Mouse (Mus musculus): ENCODE measurements at regions not wholly inside any gene's neighbourhood (a gene's known extent, or its start where the extent isn't known, plus 50 kb on each side); places are given as distances from the start of the nearest gene placed in this dataset.
A peak's percentile ranks its signal among the peaks of the same experiment; 100 is the strongest.

DNA sequence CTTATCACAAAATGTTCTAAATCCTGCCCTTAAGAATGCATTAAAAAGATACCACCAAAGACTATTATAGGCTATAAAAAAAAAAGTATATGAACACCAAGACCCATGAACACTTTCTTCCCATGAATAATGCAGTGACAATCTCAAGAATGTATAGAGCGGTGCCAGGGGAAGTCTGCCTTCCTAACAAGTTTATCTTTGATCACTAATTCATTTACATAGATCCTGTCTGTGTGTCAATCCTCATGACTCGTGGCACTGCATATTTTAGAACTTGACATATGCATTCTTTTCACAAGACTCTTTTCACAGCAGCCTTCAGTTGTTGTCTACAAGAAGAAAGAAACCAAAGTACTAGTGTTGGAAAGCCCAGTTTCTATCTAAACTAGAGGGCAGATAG lies 373.4 kb upstream of the Gm9747 start:
- H3K4me1 ChIP-seq (ENCODE audit: control insufficient read depth, insufficient read depth, low read length), result no peaks in the 10 kb centered on the region
- TF ChIP-seq POLR2A (IDR thresholded peaks at IDR 0.05; ENCODE audit: borderline replicate concordance, extremely low read depth, low read depth, low read length) (no peak), CTCF (IDR thresholded peaks at IDR 0.05; ENCODE audit: insufficient read depth, low read length) (no peak)

DNA sequence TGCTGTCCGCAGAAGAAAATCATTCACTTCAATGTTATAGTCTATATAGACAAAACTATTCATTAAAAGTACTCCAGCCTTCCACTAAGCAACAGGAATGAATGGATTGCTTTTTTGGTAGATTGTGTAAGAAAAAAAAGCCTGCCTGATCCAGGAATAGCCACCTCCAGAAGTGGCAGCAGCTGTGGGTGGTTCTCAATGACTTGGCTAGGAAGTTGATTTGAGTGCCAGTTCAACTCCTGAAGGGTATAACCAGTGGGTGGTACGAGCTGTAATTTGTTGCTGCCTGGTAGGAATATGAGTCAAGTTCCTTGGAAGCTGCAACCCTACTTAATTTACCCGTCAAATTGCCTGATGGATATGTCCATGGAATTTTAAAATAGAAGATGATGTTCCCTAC lies 368.3 kb upstream of the Gm9747 start:
- TF ChIP-seq CTCF (IDR thresholded peaks at IDR 0.05; ENCODE audit: insufficient read depth, low read length), result no peak
- no peak for TF ChIP-seq POLR2A (IDR thresholded peaks at IDR 0.05; ENCODE audit: borderline replicate concordance, extremely low read depth, low read depth, low read length)
- 70% methylated on average over 3 of the region's 3 CpGs for WGBS
- no peak for DNase-seq
- H3K4me3 ChIP-seq (replicated peaks; ENCODE audit: extremely low read depth, low read depth, low read length), result no peak overlapping the region
- no peaks in the 10 kb centered on the region for H3K4me1 ChIP-seq (ENCODE audit: control insufficient read depth, insufficient read depth, low read length)

More for the DNA sequence above, 373.4 kb upstream of the Gm9747 start:
- 44% methylated on average over 2 of the region's 2 CpGs for WGBS
- DNase-seq, result no peak
- H3K4me3 ChIP-seq (replicated peaks; ENCODE audit: extremely low read depth, low read depth, low read length), result no peak overlapping the region

DNA sequence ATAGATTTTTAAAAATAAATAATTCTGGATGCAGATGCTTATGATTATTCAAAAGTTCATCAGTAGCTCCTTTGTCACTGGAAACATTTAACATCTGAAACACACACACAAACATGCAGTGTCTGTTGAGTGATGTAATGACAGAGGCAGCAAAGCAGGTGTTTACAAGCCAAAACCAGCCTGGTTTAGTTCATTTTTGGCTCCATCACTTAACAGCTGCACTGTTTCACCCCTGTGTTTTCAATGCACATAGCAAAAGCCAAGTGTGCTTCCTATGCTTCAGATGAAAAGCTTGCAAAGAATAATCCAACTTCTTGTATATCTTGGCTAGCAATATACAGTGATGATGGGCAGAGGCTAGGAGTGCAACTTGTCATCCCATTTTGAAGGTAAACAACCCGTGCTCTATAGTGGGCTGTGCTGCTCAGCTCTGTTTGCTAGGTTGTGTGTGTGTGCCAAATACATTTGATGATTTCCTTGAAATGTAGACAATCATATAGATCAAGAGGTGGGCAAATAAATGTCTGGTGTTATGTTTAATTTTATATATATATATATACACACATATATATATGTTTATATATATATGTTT lies 345.9 kb upstream of the Gm9747 start:
- Histone ChIP-seq H3K4me1 (ENCODE audit: control insufficient read depth, insufficient read depth, low read length) (no peaks in the 10 kb centered on the region), H3K4me3 (replicated peaks; ENCODE audit: extremely low read depth, low read depth, low read length) (no peak overlapping the region)
- no peak for DNase-seq
- WGBS, result 47% methylated on average over 1 of the region's 1 CpGs
- TF ChIP-seq POLR2A (IDR thresholded peaks at IDR 0.05; ENCODE audit: borderline replicate concordance, extremely low read depth, low read depth, low read length), result no peak
- TF ChIP-seq CTCF (IDR thresholded peaks at IDR 0.05; ENCODE audit: insufficient read depth, low read length), result no peak

DNA sequence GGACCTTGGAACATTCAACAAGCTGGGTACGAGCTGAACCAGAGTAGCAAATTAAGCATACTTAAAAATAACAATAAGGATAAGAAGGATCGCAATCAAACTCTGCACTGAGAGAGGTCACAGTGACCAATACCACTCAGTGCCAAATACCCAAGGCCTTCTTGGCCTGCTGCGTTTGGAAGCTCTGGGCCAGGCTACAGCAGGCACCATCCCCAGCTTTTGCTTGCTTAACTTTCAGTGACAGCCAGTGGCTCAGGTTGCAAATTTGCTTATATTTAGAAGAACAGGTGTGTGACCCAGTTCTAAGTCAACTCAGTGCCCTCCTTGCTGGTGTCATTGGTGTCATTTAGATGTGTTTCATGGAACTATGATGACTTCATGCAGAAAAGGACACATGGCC lies 335.7 kb upstream of the Gm9747 start:
- WGBS, result 83% methylated on average over 3 of the region's 3 CpGs
- Histone ChIP-seq H3K4me3 (replicated peaks; ENCODE audit: extremely low read depth, low read depth, low read length) (no peak overlapping the region), H3K4me1 (ENCODE audit: control insufficient read depth, insufficient read depth, low read length) (no peaks in the 10 kb centered on the region)
- no peak for TF ChIP-seq CTCF (IDR thresholded peaks at IDR 0.05; ENCODE audit: insufficient read depth, low read length)
- TF ChIP-seq POLR2A (IDR thresholded peaks at IDR 0.05; ENCODE audit: borderline replicate concordance, extremely low read depth, low read depth, low read length), result no peak
- DNase-seq, result no peak

DNA sequence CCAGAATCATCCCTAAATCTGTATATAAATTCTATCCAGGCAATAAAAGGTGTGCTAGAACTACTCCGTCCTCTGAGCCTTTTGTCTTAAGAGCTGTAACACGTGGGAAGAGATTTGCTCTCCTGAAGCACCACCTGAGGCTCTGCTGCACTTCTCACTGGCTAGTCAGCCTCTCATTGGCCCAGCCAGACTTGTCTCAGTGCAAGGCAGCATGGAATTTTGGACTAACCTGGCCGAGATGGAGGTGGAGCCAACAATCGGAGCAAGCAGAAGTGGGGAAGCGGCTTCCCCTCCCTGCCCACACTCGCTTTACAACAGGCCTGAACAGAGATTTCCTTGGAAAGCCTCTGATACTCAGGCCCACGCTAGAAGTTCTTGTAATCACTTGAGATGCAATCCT lies 332.1 kb upstream of the Gm9747 start:
- no peak for TF ChIP-seq POLR2A (IDR thresholded peaks at IDR 0.05; ENCODE audit: borderline replicate concordance, extremely low read depth, low read depth, low read length)
- no peak for TF ChIP-seq CTCF (IDR thresholded peaks at IDR 0.05; ENCODE audit: insufficient read depth, low read length)
- Histone ChIP-seq H3K4me3 (replicated peaks; ENCODE audit: extremely low read depth, low read depth, low read length) (no peak overlapping the region), H3K4me1 (ENCODE audit: control insufficient read depth, insufficient read depth, low read length) (no peaks in the 10 kb centered on the region)
- DNase-seq, result peak; percentile 5
- WGBS, result 56% methylated on average over 7 of the region's 7 CpGs

DNA sequence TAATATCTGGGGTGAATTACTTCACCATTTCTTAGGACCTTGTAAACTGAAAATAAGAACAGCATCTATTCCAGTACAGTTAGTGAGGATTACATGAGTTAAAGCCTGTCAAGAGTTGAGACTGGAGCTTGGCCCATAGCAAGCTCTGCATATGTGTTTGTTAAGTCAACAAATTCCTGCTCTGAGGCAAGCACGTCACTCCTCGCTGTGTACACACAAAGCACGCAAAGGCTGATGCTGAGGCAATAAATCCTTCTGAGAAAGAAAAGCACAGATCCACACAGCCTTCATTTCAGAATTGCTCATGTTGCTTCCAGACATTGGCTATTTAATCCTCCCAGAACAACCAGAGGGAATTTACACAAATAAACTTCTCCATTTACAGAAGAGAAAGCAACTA lies 328.9 kb upstream of the Gm9747 start:
- no peaks in the 10 kb centered on the region for H3K4me1 ChIP-seq (ENCODE audit: control insufficient read depth, insufficient read depth, low read length)
- 58% methylated on average over 3 of the region's 3 CpGs for WGBS
- TF ChIP-seq POLR2A (IDR thresholded peaks at IDR 0.05; ENCODE audit: borderline replicate concordance, extremely low read depth, low read depth, low read length), result no peak
- no peak for TF ChIP-seq CTCF (IDR thresholded peaks at IDR 0.05; ENCODE audit: insufficient read depth, low read length)
- DNase-seq, result no peak
- no peak overlapping the region for H3K4me3 ChIP-seq (replicated peaks; ENCODE audit: extremely low read depth, low read depth, low read length)

DNA sequence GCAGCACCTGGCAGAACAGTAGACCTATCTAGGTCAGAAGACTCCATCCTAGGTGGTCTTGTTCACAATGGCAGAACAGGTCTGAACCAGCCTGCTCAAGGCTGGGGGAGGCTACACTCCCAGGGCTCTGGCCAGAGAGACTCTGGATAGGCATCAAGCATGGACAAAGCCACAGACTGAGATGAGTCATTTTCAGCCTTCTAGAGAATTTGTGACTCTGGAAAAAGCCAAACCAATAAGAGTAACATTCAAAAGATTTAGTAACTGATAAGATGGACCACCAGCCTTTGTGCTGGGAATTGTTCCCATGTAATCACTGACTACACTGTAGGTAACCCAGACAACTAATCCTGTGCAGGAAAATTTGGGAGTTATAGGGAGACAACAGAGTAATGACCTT lies 320.3 kb upstream of the Gm9747 start:
- Histone ChIP-seq H3K4me3 (replicated peaks; ENCODE audit: extremely low read depth, low read depth, low read length) (no peak overlapping the region), H3K4me1 (ENCODE audit: control insufficient read depth, insufficient read depth, low read length) (no peaks in the 10 kb centered on the region)
- DNase-seq, result no peak
- TF ChIP-seq POLR2A (IDR thresholded peaks at IDR 0.05; ENCODE audit: borderline replicate concordance, extremely low read depth, low read depth, low read length), result no peak
- no peak for TF ChIP-seq CTCF (IDR thresholded peaks at IDR 0.05; ENCODE audit: insufficient read depth, low read length)

DNA sequence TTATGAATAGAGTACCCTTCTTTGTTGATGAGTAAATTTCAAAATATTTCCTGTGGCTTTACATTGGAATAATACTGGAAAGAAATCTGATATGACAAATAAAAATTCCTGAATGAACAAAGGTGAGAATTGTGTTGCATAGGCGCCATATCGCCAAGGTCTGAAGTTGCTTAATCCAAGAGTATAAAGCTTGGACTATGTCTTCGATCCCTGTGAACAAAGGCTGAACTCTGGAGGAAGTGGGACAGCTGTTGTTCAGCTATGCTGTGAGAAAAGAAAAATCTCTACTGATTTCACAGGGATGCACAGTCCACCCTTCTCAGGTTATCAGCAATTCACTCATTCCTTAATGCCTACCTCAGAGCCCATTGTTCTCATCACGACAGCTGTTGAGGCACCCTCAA lies 319.3 kb upstream of the Gm9747 start:
- H3K4me1 ChIP-seq (ENCODE audit: control insufficient read depth, insufficient read depth, low read length), result no peaks in the 10 kb centered on the region
- no peak for DNase-seq
- H3K4me3 ChIP-seq (replicated peaks; ENCODE audit: extremely low read depth, low read depth, low read length), result no peak overlapping the region
- TF ChIP-seq CTCF (IDR thresholded peaks at IDR 0.05; ENCODE audit: insufficient read depth, low read length) (no peak), POLR2A (IDR thresholded peaks at IDR 0.05; ENCODE audit: borderline replicate concordance, extremely low read depth, low read depth, low read length) (no peak)
- WGBS, result 81% methylated on average over 4 of the region's 4 CpGs

DNA sequence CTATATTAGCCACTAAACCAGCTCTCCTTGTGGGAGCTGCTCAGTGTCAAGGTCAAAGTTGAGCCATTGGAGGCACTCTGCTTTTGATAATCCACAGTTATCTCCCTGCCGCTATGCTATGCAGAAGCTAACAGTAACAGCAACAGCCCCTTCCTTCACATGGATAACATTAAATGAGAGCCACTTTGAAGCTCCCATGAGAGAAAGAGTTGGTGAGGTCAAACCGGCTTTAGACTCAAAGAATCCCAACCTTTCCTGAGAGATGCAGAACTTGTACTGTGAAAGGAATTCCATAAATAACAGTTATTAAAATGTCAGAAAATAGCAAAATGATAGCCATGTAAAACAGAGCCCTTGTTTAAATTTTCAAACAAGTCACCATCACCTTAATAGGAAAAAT lies 316.1 kb upstream of the Gm9747 start:
- TF ChIP-seq CTCF (IDR thresholded peaks at IDR 0.05; ENCODE audit: insufficient read depth, low read length) (no peak), POLR2A (IDR thresholded peaks at IDR 0.05; ENCODE audit: borderline replicate concordance, extremely low read depth, low read depth, low read length) (no peak)
- Histone ChIP-seq H3K4me3 (replicated peaks; ENCODE audit: extremely low read depth, low read depth, low read length) (no peak overlapping the region), H3K4me1 (ENCODE audit: control insufficient read depth, insufficient read depth, low read length) (no peaks in the 10 kb centered on the region)
- no peak for DNase-seq
- WGBS, result 71% methylated on average over 2 of the region's 2 CpGs

DNA sequence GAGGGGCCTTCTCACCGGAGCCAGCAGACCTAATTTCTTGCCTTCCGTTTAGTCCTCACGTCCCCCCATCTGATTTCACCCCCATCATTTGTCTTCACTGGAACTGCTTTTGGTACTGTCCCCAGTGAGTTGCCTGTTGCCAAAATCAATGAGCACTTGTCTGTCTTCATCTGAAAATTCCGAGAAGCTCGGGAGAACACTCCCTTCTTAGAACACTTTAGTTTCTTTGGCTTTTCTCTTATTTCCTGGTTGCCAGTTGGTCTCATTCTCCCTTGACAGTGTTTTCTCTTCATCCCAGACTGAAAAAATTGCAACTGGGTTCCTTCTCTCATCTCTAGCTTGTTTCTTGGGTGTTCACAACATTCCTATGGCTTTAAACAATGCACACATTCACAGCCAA lies 305.2 kb upstream of the Gm9747 start:
- Histone ChIP-seq H3K4me1 (ENCODE audit: control insufficient read depth, insufficient read depth, low read length) (no peaks in the 10 kb centered on the region), H3K4me3 (replicated peaks; ENCODE audit: extremely low read depth, low read depth, low read length) (no peak overlapping the region)
- TF ChIP-seq POLR2A (IDR thresholded peaks at IDR 0.05; ENCODE audit: borderline replicate concordance, extremely low read depth, low read depth, low read length) (no peak), CTCF (IDR thresholded peaks at IDR 0.05; ENCODE audit: insufficient read depth, low read length) (no peak)
- no peak for DNase-seq
- WGBS, result 66% methylated on average over 5 of the region's 5 CpGs
